Mouse (Mus musculus) megakaryocyte progenitor cell, adult 5-6 weeks (primary cell): ENCODE results near the gene Cald1. TPM values are rescaled to one million over a fixed set of nuclear protein-coding genes. Genes with fewer than 3 reads are reported as not detected.

Experiments used
- ATAC-seq: replicated peaks from 2 replicates; pipeline ENCODE4 v1.8.0; 2016; ENCODE audit warnings: mild to moderate bottlenecking, moderate TSS enrichment, inconsistent platforms; ENCODE audit not compliant: poor library complexity
- total RNA-seq, 2 experiments: library from RNA; stranded (forward) in 1 of 2; stranded (reverse) in 1 of 2; fragments of 157-497, 149-512 nt in 1 of 2; fragments of 200-1000 nt in 1 of 2; gene quantifications; 2 replicates each; pipeline versions ENCODE4 v1.2.3 to v1.2.4; 2015 to 2017

Gene Cald1
- total RNA-seq, 2 experiments from 2014 or later: 0.05 TPM; not detected in 1

DNA sequence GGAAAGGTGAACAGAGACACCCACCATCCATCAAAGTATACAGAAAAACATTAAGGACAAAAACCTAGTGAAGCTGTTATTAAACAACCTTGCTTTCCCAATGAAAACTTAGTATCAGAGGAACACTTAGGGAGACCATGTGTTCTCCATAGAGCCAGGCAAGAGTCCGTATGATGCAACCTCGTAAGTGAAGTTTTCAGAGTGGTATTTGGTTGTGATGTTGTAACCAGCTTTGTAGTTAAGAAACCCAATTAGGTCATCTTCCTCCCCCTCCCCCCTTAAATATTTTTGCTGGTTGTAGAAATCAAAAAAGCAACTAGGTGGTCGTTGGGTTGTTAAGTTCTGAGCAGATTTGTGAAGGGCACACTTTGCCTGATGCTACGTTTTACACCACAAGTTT lies 116.3 kb downstream of the Cald1 start:
- peak; percentile 83 for ATAC-seq

GRCm38 (mm10) chr6:34716206-34716887 lies 118.0 kb downstream of the Cald1 start:
- ATAC-seq: peak; percentile 50

DNA sequence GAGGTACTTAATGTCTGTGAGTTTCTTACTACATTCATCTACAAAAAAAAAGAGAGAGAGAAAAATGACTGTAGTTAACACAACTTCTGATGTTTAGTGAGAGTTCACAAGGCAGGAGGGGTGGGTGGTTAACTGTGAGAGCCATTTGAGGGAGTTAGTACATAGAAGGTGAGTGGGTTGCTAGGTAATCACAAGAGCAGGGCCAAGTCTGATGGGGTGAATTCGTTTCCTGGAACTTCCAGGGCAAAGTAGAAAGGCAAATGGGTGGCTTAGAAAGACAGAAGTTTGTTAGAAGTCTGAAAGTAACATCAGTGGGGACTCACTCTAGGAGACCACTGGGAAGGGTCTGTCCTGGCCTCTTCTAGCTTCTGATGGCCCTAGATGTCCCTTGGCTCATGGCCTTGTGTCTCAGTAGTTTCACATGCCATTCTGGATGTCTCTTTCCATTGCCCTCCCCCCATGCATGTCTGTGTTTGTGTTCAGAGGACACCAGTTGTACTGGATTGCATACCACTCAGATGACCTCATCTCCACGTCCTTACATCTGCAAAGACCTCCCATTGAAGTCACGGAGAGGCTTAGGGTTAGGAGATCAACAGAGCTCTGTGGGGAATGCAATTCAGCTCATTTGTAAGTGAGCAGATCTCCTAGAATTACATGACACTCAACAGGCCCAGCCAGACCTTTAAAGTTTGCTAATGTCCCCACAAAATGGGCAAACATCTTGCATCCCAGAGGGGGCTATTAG lies 118.8 kb downstream of the Cald1 start:
- ATAC-seq: no peak

- no peak for ATAC-seq
Measured at GRCm38 (mm10) chr6:34717651-34718050, 119.4 kb downstream of the Cald1 start.

DNA sequence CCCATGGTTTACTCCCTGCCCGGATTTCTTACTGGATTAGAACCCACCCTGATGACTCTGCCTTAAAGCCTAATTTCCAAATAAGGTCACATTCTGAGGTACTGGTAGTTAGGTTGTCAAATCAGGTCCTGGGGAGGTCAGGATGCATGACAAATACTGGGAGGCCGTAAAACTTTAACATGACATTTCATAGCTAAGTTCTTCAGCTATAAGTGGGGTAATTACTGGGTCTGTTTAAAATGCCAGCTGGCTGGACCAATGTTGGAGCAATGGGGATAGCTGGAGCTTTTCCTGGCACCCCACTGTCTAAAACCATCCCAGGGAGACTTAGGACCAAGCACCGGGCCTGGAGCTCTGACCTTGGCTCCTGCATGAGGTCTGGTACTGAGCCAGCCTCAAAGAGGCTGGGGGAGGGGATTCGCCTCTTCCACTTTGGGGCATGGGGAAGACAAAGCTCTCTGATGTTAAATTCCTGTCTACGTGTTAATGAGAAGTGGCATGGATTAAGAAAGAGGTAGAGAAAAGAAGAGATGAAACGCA lies 120.9 kb downstream of the Cald1 start:
- ATAC-seq: no peak

DNA sequence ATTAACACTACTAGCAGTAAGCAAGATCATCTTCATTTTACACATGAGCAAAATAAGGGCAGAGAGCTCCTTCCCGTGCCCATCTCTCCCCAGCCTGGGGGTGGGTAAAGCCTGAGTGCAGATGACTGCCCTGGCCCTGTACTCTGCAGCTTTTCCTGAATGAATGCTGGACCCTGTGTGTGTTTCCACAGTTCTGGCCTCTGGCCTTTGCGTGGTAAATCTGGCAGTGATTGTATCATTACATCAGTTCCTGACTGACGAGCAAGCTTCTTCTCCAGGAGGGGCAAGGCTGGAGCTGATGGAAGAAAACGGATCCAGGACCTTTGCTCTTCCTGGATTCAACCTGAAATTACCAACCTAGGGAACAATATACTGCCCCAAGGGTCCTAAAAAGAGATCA lies 122.1 kb downstream of the Cald1 start:
- ATAC-seq: no peak

DNA sequence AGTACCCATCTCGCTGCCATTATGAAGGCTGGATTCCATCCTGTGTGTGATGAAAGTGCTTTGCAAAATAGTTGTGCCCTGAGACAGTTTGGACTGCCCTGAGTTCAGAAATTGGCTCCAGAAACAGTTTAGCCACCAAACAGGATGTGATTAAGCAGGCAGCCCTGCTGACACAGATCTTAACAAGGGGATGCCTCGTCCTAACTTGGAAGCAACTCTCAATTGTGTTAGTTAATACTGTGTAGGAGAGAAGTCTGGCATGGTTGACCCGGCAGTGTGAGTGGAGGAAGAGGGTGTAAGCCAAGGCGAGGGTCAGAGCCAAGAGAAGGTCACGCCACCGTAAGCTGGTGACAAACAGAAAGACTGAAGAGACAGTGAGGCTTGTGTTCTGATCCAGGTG lies 123.4 kb downstream of the Cald1 start:
- no peak for ATAC-seq

DNA sequence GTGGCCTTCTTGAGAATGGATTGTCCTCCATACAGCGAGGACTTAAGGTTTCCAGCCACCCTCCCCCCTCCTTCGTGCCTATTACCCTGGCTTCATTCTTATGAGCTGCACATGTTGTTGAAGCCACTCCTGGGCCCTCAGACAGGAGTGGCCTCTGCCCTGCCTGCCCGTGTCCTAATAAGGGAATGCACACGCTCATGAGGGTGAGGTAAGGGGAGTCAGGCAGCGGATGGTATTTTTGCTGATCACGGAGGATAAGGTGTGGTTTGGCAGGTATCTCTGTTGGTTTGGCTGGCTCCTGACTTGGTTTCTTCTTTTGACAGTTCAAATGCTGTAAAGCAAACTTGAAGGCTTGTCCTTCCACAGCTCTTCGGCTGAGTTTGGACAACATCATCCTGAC lies 124.4 kb downstream of the Cald1 start:
- ATAC-seq: no peak

- ATAC-seq: no peak
Measured at GRCm38 (mm10) chr6:34723250-34723904, 125.1 kb downstream of the Cald1 start.

DNA sequence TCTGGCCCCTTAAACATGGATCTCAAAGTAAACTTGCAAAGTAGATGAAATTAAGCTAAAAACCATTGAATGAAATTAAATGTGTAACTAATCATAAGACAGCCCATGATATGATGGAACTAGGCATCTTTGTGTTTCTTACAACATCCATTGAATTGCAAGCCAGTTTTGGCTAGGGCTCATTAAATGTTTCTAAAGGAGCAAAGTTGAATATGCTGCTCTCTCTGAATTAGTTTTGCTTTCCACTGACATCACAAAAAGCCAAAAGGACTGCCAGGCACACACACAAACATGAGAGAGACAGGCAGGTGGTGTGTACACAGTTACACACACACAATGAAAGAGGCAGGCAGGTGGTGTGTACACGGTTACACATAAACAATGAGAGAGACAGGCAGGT lies 127.4 kb downstream of the Cald1 start:
- no peak for ATAC-seq

DNA sequence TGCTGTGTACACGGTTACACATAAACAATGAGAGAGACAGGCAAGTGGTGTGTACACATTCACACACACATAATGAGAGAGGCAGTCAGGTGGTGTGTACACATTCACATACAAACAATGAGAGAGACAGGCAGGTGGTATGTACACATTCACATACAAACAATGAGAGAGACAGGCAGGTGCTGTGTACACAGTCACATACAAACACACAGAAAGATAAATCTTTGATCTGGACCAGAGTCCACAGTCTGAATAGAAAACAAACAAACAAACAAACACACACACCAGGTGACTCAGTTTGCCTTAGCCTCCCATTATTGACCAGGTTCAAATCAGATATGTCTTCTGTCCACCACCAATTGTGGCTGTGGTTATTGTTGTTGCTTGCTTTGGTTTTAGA lies 127.8 kb downstream of the Cald1 start:
- no peak for ATAC-seq

DNA sequence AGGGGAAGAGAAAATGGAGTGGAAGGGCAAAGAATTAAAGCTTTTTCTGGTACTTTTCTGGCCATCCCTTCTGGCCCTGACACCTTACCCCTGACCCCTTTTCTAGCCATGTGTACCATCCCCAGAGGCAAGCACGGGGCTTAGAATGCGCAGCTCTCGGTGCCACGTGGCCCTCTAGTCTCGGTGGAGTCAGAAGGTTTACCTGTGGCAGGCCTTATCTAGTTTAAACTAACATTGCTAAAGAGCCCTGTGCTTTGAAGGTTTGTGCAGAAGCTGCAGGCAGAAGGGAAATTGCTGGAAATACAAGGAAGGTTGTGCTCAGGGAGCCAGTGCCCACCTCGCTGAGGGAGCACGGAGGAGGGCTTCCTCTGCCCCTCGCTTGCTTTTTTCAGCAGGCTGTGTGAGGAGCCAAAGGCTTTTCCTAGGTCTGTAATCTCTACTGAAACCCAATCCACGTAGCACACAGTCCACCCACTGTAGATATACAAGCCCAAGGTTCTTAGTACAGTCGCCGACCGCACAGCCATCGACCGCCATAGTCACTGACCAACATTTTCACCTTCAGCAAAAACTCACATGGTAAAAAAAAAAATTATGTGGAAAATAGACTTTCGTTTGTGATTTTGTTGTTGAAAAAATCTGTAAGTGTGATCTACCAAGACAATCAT lies 129.2 kb downstream of the Cald1 start:
- ATAC-seq: no peak

DNA sequence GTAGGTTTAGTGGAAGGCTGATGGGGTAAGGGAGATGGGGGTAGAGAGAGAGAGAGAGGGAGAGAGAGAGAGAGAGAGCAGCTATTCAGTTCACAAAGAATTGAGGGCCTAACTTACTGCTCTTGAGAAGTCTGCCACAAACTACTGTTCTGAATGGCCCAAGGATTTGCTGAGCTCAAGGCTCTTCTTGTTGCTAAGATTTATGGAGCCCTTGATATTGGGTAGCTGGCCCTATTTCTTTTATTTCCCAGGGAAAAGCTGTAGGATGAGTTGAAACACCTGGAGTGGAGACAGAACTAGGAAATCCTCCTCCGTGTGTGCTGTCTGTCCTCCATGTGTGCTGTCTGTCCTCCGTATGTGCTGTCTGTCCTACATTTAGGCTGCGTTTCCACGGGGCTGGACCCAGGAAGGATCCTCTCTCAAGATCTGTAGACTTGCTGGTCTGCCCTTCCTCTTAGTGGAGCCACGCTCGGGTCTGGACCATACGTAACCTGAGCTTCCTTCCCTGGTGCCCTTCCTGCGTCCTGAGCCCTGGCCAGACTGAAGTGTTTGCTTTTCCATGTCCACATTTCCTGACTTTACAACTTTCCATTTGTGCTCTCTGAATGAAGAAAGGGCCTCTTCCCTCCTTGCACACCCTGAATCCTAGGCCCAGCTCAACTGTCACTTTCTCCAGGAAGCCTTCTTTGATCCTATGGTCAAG lies 131.3 kb downstream of the Cald1 start:
- ATAC-seq: no peak

DNA sequence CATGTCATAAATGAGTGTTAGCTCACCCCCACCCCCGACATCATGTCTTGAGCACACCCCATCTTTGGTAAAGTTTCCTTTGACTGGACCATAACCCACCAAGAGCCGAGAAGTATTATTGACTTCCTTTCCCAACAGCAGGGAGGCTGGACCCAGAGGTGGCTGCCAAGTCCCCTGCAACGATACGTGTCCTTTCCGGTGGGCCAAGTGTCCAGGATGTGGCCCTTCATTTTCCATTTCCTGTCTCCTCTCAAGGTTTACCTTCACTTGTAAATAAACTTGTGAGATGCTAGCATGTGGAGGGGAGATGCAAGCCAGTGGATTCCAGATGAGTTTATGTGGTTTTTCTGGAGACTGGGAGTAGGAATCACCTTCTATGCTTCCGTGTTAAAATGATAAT lies 132.7 kb downstream of the Cald1 start:
- ATAC-seq: no peak

DNA sequence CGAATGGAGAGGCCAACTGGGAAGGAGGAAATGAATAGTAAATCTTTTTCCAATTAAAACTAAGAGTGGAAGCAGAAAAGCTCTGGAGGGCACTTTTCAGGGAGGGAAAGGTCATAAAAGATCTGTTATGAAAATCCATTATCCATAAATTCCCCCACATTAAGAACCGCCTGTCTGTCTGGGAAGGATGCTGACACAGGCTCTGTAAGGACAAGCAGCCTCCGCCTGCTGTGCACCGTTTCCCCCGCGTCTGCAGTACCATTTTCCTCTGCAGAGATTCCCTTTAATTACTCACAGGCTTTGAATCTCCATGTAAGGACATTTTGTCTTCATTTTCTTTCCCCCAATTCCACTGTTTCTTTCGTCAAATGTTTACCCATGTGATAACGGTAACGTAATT lies 133.2 kb downstream of the Cald1 start:
- no peak for ATAC-seq

- no peak for ATAC-seq
Measured at GRCm38 (mm10) chr6:34734940-34735695, 136.8 kb downstream of the Cald1 start.

GRCm38 (mm10) chr6:34736934-34737333 lies 138.6 kb downstream of the Cald1 start:
- no peak for ATAC-seq

DNA sequence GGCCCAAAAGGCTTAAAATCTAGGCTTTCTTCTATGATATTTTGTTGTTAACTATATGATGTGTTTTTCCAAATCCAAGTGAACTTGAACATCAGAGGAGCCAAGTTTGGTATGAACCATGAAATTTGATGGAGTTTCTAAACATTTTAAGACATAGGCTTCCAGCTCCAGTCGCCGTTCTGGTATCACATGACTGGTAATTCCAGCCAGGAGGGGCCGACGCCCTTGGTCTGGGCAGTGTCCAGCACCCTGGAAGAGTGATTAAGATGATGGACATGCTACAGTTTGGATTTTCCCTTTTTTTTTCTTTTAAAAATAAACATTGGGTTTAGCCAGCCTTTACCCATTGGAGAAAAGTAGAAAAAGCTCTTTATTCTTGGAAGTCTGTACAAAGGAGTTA lies 145.6 kb downstream of the Cald1 start:
- ATAC-seq: no peak

GRCm38 (mm10) chr6:34747846-34748245 lies 149.5 kb downstream of the Cald1 start:
- ATAC-seq: no peak

DNA sequence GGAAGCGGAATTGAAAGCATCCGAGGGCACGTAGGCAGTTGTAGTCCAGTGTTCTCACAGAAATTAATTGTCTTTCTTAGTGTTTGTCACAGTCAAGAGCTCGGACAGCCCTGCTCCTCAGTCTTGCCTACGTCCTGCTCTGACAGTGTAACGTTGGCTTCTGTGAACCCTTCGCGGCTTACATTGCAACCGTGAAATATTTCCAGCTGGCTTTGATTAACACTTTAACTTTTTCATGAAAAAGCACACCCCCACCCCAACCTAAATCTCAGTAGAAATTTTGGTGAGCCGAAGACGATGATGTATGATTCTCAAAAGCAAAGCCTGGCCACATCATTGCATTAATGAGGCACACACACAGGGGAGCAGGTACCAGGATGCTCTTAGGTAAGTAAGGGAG lies 150.3 kb downstream of the Cald1 start:
- ATAC-seq: no peak
